Mouse (Mus musculus): ENCODE results near the gene Smad9.
"Not testable (repeated sequence)": the region's sequence is repeated elsewhere in the genome, so short reads cannot be mapped to it uniquely, and the experiment has no call there.

Gene Smad9

DNA sequence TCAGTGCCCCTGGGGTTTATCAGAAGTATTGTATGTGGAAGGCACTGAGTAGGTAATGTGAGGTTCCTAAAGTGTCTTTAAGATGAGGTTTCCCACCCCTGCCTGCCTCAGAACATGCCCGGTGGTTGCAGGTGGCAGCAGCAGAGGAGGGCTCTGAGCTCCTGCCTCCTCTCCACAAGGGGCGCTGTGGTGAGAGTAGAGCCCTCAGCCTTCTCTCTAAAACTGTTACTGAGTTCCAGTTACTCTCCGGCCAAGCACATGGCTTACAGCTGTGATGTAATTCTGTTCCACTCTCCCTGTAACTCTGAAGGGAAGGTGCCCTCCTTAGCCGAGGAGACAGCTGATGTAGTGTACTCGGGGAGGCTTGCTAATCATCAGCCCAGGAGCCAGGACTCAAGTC is 9.6 kb upstream of the Smad9 start:
- in situ Hi-C loops (cut with MboI; ENCODE audit: low pct_unique_long_range_greater_than_20kb in 1 of 2, low sequenced_read_pairs in 2 of 2, unreplicated experiment in 1 of 2) = no loop called here

DNA sequence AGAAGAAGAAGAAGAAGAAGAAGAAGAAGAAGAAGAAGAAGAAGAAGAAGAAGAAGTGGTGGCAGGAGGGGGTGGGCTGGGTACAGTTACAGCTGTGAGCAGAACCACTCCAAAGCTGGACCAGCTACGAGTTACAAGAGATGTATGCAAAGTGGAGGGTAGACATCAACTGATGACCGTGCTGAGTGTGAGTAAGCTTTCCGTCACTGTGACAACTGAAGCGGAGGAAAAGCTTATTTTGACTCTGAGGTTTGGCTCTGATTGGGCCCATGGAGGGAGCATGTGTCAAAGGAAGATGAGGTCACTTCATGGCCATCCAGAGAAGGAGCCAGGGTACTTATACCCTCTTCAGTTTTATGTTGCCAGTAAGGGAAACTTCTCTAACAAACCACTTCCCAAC is 2.0 kb upstream of the Smad9 start:
- in situ Hi-C loops (cut with MboI; ENCODE audit: low pct_unique_long_range_greater_than_20kb in 1 of 2, low sequenced_read_pairs in 2 of 2, unreplicated experiment in 1 of 2) = no loop called here

DNA sequence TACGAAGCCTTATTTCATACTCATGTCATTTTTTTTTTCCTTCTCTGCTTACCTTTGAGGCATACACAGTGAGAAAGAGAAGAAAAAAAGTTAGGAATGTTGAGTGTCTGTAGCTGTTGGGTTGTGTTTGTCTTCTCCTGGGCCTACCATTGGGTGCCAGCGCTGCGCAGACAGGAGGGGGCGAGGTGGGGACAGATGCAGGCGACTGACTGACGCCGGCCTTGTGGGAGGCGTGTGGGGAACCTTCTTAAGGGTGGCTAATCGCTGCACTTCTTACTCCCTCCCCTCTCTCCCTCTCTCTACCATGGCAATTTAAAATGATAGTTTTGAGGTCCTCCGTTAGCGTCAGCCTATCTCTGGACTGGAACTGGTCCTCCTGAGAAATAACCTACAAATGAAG is 676 bp downstream of the Smad9 start:
- in situ Hi-C loops (cut with MboI; ENCODE audit: low pct_unique_long_range_greater_than_20kb in 1 of 2, low sequenced_read_pairs in 2 of 2, unreplicated experiment in 1 of 2) = no loop called here

DNA sequence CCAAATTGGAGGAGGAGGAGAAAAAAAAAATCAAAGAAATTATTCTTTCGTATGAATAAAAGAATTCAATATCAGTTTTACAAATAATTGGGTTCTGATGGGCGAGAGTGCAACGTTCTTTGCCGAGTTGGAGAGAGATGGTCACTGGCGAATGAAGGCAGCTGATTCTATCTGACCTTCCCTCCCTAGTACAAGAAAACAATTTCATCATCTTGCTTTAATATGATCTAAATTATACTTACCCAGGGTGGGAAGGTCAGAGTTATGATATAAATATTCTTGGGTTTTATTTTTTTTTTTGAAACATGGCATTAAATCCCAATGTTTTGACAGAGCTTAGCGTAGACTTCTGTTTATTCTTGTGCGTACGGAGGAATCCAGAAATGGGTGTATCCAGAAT is 2.1 kb downstream of the Smad9 start:
- in situ Hi-C loops (cut with MboI; ENCODE audit: low pct_unique_long_range_greater_than_20kb in 1 of 2, low sequenced_read_pairs in 2 of 2, unreplicated experiment in 1 of 2) = no loop called here

DNA sequence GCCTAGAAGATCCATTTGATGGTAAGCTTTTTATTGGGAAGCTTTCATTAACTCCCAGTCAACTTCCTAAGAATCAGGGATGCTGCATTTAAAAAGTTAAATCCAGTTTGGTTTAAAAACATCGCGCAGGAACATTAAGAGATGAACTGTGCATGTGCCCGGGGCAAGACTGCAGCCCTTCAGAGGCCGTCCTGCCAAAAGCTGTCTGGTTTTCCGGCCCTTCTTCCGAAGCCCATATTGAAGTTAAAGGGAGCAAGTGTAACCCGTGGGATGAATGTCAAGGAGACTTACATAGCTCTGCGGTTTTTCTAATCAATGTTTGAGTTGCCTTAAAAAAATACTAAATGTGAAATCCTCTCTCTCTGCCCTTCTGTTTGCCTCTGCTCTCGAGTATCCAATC is 3.8 kb downstream of the Smad9 start:
- in situ Hi-C loops (cut with MboI; ENCODE audit: low pct_unique_long_range_greater_than_20kb in 1 of 2, low sequenced_read_pairs in 2 of 2, unreplicated experiment in 1 of 2) = no loop called here

DNA sequence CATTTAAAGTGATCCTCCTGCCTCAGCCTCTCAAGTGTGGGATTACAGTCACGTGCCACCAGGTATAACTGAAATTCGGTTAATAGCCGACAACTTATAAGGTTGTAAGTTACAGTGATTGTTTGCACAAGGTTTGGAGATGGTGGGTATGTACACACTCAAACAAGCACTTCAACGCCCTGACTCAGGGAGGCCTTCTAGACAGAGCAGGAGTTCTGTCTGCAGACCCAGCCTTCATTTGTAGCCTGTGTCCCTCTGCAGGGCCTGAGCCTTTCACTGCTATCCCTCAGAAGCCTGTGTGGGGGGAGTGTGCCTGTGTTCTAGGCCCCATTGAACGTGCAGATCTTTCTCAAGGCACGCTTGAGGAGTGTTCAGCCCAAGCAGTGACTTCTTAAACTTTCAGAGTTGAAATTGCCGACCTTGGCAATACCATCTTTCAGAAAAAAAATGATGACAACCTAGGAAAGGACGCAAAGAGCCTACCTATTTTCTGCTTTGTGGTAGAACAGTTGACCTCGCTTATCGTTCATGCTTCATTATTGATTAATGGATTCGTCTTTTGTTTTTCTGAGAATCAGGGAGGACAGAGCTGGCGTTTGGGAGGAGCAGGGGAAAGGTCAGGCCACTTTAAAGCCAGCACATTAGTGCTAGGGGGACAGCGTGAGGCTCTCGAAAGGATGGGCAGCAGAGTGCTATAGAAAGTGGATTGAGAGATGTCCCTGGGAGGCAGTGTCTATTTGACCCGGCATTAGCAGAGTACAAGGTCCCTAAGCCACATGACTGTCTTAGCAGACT is 5.1 kb downstream of the Smad9 start:
- in situ Hi-C loops (cut with MboI; ENCODE audit: low pct_unique_long_range_greater_than_20kb in 1 of 2, low sequenced_read_pairs in 2 of 2, unreplicated experiment in 1 of 2) = no loop called here

DNA sequence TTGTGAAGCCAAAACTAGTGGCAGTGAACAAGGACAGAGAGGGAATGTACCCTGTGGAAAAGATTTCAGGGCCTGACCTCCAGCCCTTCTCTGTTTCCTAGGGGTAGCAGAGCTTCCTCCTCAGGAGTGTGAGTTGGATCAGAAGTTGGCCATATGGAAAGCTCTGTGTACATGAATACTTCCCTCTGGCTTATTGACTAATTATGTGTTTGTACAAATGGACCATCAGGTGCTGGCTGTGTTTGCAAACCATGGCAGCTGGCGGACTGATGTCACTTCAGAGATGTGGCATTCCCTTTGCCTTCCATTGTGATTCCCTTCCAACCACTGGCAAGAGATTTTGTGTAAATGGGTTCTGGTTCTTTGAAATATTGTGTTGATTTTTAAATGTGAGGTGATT is 5.9 kb downstream of the Smad9 start:
- in situ Hi-C loops (cut with MboI; ENCODE audit: low pct_unique_long_range_greater_than_20kb in 1 of 2, low sequenced_read_pairs in 2 of 2, unreplicated experiment in 1 of 2) = no loop called here

DNA sequence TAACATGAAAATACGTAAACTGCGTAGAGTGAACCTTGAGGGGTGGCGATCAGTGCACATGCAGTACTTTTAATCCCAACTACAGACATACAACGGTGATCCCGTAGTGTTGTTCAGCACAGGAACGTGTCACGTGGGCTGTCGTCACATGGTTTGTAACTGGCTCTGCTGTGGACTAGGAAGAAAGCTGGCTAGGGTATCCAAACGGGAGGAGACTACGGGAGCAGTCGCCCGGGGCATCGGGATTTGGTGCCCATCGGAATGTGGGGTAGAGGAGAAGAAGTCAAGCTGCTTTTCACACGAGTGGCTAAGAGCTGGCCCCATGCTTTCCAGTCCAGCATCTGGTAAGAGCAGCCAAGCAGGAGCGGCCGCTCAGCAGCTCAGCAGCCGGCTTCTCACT is 9.0 kb downstream of the Smad9 start:
- in situ Hi-C loops (cut with MboI; ENCODE audit: low pct_unique_long_range_greater_than_20kb in 1 of 2, low sequenced_read_pairs in 2 of 2, unreplicated experiment in 1 of 2) = no loop called here

DNA sequence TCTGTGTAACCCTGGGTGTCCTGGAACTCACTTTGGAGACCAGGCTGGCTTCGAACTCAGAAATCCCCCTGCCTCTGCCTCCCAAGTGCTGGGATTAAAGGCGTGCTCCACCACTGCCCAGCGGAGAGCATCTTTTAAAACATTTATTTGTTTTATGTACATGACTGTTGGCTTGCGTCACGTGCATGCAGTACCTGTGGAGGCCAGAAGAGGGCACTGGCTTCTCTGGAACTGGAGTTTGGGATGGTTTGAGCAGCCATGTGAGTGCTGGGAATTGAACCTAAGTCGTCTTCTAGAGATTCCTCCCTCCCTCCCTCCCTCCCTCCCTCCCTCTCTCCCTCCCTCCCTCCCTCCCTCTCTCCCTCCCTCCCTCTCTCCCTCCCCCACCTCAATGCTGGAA is 10.1 kb downstream of the Smad9 start:
- in situ Hi-C loops (cut with MboI; ENCODE audit: low pct_unique_long_range_greater_than_20kb in 1 of 2, low sequenced_read_pairs in 2 of 2, unreplicated experiment in 1 of 2) = not testable (repeated sequence)

DNA sequence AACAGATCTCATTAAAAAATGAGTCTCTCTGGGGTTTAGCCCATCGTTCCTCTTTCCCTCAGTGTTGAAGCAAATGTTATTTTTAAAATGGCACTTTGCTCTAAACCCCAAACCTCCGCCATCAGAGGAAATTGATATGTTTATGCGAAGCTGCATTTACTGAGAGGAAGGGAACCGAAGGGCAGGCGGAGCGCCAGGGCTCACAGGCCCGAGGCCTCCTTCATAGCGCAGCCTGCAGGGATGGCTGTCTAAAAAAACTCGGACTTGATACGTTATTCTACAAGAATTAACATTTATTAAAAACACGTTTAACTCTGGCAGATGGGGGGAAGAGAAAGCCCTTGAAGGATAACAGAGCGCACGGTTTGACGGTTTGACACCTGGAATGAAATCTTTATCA is 10.7 kb downstream of the Smad9 start:
- in situ Hi-C loops (cut with MboI; ENCODE audit: low pct_unique_long_range_greater_than_20kb in 1 of 2, low sequenced_read_pairs in 2 of 2, unreplicated experiment in 1 of 2) = no loop called here

DNA sequence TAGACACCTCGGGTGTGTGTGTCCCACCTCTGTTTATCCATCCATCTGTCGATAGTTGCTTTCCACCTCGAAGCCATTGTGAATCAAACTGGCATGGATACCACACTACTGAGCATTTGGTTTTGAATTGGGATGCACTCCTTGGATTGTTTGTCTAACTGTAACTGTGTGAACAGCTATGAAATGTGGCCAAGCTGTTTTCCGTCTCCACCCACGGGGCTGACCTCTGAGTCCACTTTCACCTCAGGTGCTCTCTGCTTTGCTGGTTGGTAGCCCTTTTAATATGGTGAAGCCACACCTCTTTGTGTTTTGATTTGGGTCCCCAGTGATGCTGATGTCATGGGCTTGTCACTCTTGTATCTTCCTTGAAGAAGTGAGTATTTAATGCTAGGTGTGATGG is 11.4 kb downstream of the Smad9 start:
- in situ Hi-C loops (cut with MboI; ENCODE audit: low pct_unique_long_range_greater_than_20kb in 1 of 2, low sequenced_read_pairs in 2 of 2, unreplicated experiment in 1 of 2) = no loop called here

DNA sequence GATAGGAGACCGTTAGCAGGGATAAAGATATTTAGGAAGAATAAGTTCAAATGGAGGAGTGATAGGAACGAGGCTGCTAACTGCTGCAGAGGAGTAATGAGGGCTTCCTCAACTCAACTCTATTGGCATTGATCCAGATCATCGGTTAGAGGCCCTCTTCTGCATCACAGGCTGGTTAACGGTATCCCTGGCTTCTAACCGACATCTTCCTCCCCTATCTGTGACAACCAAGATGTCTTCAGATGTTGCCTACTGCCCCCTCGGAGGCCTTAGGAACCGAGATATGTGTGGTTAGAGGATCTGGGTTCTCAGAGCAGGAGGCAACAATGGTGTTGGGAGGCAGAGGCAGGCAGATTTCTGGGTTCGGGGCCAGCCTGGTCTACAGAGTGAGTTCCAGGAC is 13.2 kb downstream of the Smad9 start:
- in situ Hi-C loops (cut with MboI; ENCODE audit: low pct_unique_long_range_greater_than_20kb in 1 of 2, low sequenced_read_pairs in 2 of 2, unreplicated experiment in 1 of 2) = no loop called here

DNA sequence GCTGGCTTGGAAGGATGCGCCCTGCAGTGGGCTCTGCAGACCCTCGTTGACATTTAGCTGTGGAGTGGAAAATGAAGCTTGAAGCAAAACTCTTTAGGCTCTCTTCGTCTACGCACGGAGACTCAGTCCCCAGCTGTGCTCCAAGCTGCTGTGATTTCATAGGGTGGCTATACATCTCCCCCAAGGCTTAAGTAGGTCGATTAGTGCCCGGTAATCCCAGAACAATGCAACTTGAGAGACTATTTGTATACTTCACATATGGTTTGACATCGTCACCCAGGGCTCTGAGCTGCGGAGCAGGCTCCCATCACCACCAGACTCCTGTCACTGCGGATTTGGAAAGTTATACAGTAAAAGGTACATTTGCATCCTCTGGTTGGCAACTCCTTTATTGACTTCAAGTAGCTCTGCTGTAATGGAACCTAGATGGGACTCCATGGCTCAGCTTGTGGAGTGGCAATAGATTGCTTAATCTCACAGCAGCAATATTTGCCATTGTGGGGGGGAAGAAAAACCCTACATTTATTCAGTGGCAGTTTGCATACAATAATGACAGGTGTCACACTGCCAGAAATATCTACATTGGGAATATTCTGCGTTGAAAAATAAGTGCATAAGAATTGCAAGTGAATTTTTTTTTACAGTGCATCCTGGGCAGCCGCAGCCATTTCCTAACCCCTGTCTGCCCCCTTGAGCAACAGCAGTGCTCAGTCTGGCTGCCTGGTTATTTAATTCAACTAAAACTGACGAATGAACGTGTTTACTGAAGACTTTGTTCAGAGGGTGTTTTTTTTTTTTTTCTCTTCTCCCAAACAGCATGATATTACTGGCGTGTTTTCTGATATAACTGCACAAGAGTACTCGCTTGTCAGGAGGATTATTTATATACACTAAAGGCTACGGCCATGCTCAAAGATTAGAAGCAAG is 14.2 kb downstream of the Smad9 start:
- in situ Hi-C loops (cut with MboI; ENCODE audit: low pct_unique_long_range_greater_than_20kb in 1 of 2, low sequenced_read_pairs in 2 of 2, unreplicated experiment in 1 of 2) = no loop called here

DNA sequence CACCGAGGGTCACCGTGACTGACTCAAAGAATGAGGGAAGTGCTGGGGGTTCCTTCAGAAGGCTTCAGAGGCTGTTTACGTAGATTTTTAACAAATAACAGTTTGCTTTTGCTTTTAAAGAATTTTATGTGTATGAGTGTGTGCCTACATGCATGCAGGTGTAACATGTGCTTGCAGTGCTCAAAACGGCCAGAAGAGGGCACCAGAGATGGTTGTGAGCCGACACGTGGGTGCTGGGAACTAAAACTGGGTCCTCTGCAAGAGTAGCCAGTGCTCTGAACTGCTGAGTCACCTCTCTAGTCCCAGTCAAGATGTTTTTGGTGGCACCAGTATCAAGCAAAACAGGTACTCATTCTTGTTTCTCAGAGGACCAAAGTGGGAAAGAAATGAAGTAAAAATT is 18.2 kb downstream of the Smad9 start:
- in situ Hi-C loops (cut with MboI; ENCODE audit: low pct_unique_long_range_greater_than_20kb in 1 of 2, low sequenced_read_pairs in 2 of 2, unreplicated experiment in 1 of 2) = no loop called here

DNA sequence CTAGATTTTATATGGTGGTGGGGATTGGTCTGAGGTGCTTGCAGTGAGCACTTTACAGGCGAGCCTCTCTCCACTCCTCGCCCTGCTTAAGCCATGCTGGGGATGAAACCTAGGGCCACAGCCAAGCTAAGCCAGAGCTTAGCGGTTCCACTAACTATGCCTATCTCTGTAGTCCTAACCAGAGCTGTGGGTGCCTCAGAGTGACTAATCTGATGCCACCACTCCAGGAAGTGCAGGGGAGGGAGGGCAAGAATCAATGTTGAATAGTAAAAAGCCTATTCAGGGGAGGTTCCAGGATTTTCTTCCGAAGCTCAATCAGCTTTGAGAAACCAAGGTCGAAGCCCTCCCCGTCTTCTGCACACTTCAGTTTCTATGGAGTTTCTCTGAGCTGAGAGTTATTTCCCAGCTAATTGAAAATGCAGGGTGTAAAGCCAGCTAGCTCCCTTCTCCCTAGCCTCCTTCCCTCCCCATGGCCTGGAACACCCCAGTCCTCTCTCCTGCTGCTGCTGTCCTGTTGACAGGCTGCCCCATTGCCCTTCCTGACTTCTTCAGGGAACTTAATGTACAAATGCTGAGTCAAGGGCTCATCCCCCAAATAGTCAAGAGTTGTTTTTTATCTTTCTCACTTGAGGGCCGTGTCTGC is 20.7 kb downstream of the Smad9 start:
- in situ Hi-C loops (cut with MboI; ENCODE audit: low pct_unique_long_range_greater_than_20kb in 1 of 2, low sequenced_read_pairs in 2 of 2, unreplicated experiment in 1 of 2) = no loop called here

DNA sequence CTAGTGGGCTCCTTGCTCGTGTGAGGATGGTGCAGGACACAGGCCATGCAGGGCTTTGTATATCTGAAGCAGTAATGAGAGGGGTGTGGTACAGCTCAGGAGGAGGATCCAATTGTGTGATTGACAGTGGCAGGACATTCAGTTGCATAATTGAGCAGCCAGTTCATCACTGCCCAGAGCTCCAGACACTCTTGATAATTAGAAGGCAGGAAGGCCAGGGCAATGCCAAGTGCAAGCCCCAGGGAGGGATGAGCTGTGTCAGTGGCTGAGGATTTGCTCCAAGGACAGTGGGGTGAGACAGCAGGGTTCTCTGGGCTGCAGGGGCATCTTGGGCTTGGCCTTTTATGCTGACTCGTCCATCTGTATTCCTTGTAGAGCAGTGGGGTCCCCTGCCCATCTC is 35.2 kb downstream of the Smad9 start:
- in situ Hi-C loops (cut with MboI; ENCODE audit: low pct_unique_long_range_greater_than_20kb in 1 of 2, low sequenced_read_pairs in 2 of 2, unreplicated experiment in 1 of 2) = no loop called here

DNA sequence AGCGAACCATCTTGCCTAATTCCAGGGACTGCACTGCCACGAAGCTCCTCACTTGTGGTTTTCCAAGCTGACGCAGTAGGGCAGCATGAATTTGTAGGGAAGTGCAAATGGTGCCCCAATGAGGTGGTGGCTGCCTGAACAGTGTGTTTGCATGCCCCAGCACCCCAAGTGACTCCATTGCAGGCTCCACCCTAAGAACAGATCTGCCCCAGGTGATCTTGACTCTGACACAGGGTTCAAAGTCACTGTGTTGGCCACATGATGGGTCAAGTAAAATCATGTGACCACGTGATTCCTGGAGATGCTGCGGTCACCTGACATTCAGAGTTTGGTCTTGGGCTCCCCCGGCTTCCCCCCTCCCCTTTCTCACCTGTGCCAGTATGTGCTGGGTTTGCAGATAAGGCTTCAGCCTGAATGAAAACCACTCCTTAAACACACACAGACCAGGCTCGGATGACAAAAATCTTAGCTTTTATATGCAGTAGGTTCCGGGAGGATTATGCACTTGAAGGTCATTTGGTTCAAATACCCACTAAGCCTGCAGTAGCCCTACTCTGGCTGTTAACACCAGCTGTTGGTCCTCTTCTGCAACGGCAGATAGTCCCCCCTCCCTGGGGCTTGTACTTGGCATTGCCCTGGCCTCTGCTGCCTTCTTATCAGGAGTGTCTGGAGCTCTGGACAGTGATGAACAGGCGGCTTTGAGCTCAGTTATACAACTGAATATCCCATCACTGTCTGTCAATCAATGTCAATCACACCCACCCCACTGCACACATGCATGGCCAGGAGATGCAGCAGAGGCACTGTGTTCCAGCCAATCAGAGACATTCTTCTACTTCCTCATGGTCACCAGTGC is 36.7 kb downstream of the Smad9 start:
- in situ Hi-C loops (cut with MboI; ENCODE audit: low pct_unique_long_range_greater_than_20kb in 1 of 2, low sequenced_read_pairs in 2 of 2, unreplicated experiment in 1 of 2) = no loop called here

DNA sequence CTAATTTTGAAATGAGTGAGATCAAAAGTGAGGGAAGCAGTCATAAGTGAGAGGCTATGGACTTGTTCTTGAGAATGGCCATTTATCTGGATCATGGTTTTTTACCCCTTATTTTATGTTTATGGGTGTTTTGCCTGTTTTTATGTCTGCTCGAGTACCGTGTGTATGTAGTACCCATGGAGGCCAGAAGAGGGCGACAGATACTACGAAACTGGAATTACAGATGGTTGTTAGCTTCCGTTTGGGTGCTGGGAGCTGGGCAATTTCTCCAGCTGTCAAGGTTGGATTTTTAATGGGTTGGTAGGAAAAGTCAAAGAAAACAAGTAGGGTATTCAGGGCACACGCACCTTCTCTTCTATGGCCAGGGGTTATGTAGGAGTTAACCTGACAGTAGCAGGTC is 38.4 kb downstream of the Smad9 start:
- in situ Hi-C loops (cut with MboI; ENCODE audit: low pct_unique_long_range_greater_than_20kb in 1 of 2, low sequenced_read_pairs in 2 of 2, unreplicated experiment in 1 of 2) = no loop called here

DNA sequence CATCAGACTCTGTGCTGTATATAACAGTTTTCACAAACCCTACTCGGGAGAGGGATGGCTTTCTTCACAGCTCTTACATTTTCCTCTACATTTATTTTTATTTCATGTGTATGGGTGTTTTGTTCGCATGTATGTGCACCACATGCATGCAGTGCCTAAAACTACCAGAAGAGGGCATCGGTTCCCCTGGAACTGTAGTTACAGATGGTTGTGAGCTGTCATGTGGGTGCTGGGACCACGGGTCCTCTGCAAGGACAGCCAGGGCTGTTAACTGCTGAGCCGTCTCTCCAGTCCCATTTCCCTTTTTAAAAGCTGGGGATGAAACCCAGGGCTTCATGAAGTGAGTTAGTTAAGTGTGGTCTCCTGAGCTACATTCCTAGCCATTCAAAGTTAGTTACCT is 40.0 kb downstream of the Smad9 start:
- in situ Hi-C loops (cut with MboI; ENCODE audit: low pct_unique_long_range_greater_than_20kb in 1 of 2, low sequenced_read_pairs in 2 of 2, unreplicated experiment in 1 of 2) = no loop called here

Measured in mouse embryonic stem cell (cell line).